In the genomic region with DNA sequence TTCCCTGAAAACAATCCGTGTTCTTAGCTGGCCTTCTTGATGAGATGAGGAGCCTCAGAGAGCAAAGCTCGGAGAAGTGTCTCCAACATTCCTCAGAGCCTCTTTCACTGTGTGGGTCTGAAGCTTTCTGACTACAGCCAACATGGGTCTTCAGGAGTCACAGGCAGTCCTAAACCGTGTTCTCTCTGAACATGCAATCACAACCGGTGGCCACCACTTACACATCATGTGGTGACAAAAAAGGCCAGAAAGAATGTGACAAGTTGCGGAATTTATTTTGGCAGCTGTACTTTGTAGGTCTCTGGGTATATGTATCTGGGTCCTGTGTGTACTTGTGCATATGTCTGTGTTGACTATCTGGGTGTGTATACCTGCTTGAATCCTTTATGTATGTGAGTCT, we compare ENCODE assay signal across 16 mouse cellular contexts.
DNase-seq lines count a peak whose midpoint lies in the region; ATAC-seq and TF ChIP-seq lines count a peak whose summit lies in the region.
"Had no signal": no experiment of that assay in that cellular context is flagged by ENCODE, and none has a peak within 500 bp of the region (broad histone marks: within the 10 kb centered on the region; RNA-seq: fewer than 3 reads in every experiment).

No protein-coding gene starts in this region.

- H3K27ac ChIP-seq in heart, embryonic 15.5 days, result peak overlapping the region; percentile 46
- no peak overlapping the region for H3K27ac ChIP-seq in heart, embryonic 11.5 days (ENCODE audit: low read depth, low read length)
- no peak overlapping the region for H3K27ac ChIP-seq in lung, embryonic 16.5 days (ENCODE audit: low read length)
- H3K27ac ChIP-seq in lung, postnatal 0 days (ENCODE audit: low read length), result no peak overlapping the region
- no peak overlapping the region for H3K27ac ChIP-seq in stomach, postnatal 0 days (replicated peaks)
- H3K27ac ChIP-seq: embryonic facial prominence, embryonic 13.5 days; gastrocnemius, adult 2 months; hindbrain, embryonic 12.5 days; intestine, embryonic 15.5 days had no signal

- H3K36me3 ChIP-seq in heart, embryonic 15.5 days, result no peaks in the 10 kb centered on the region
- no peaks in the 10 kb centered on the region for H3K36me3 ChIP-seq in heart, embryonic 11.5 days (ENCODE audit: control insufficient read depth, insufficient read depth, low read length)
- H3K36me3 ChIP-seq in lung, embryonic 16.5 days (ENCODE audit: control insufficient read depth, insufficient read depth, low read length), result no peaks in the 10 kb centered on the region
- no peaks in the 10 kb centered on the region for H3K36me3 ChIP-seq in lung, postnatal 0 days (ENCODE audit: insufficient read depth, low read length)
- H3K36me3 ChIP-seq in stomach, postnatal 0 days (ENCODE audit: control insufficient read depth, insufficient read depth, low read length), result no peaks in the 10 kb centered on the region
- H3K36me3 ChIP-seq: embryonic facial prominence, embryonic 13.5 days; hindbrain, embryonic 12.5 days; intestine, embryonic 15.5 days had no signal

- no peak overlapping the region for H3K4me3 ChIP-seq in heart, embryonic 15.5 days
- H3K4me3 ChIP-seq in heart, embryonic 11.5 days (ENCODE audit: low read depth, low read length), result no peak overlapping the region
- no peak overlapping the region for H3K4me3 ChIP-seq in lung, embryonic 16.5 days (ENCODE audit: low read length)
- no peak overlapping the region for H3K4me3 ChIP-seq in lung, postnatal 0 days (ENCODE audit: low read depth, low read length)
- no peak overlapping the region for H3K4me3 ChIP-seq in stomach, postnatal 0 days (ENCODE audit: low read depth, low read length)
- H3K4me3 ChIP-seq: embryonic facial prominence, embryonic 13.5 days; gastrocnemius, adult 2 months; hindbrain, embryonic 12.5 days; intestine, embryonic 15.5 days had no signal

- H3K9ac ChIP-seq in heart, embryonic 15.5 days, result no peak overlapping the region
- H3K9ac ChIP-seq in heart, embryonic 11.5 days (ENCODE audit: low read depth, low read length), result no peak overlapping the region
- no peak overlapping the region for H3K9ac ChIP-seq in lung, embryonic 16.5 days (ENCODE audit: low read length)
- no peak overlapping the region for H3K9ac ChIP-seq in lung, postnatal 0 days (replicated peaks; ENCODE audit: low read depth)
- H3K9ac ChIP-seq in stomach, postnatal 0 days (ENCODE audit: low read length), result no peak overlapping the region
- H3K9ac ChIP-seq: embryonic facial prominence, embryonic 13.5 days; hindbrain, embryonic 12.5 days; intestine, embryonic 15.5 days had no signal

- WGBS in heart, embryonic 15.5 days, result 73% methylated on average over 5 of the region's 5 CpGs
- 83% methylated on average over 5 of the region's 5 CpGs for WGBS in heart, embryonic 11.5 days (ENCODE audit: insufficient replicate concordance)
- WGBS in lung, embryonic 16.5 days, result 78% methylated on average over 5 of the region's 5 CpGs
- 82% methylated on average over 5 of the region's 5 CpGs for WGBS in lung, postnatal 0 days
- 82% methylated on average over 5 of the region's 5 CpGs for WGBS in stomach, postnatal 0 days

- peak; percentile 58 for DNase-seq in heart, adult 11 months
- no peak for DNase-seq in heart, adult 9 months (ENCODE audit: low spot score in 2 of 2)
- DNase-seq in lung, postnatal 0 days (ENCODE audit: low spot score), result no peak
- no peak for DNase-seq in stomach, postnatal 0 days (ENCODE audit: low spot score)
- DNase-seq: adrenal gland, adult 2 months; adrenal gland, postnatal 25 days; kidney, adult 18-20 months had no signal

- no peaks in the 10 kb centered on the region for H3K27me3 ChIP-seq in heart, embryonic 15.5 days
- no peaks in the 10 kb centered on the region for H3K27me3 ChIP-seq in heart, embryonic 11.5 days (ENCODE audit: control insufficient read depth, insufficient read depth, low read length)
- no peaks in the 10 kb centered on the region for H3K27me3 ChIP-seq in lung, embryonic 16.5 days (ENCODE audit: control insufficient read depth, insufficient read depth, low read depth, low read length)
- H3K27me3 ChIP-seq in lung, postnatal 0 days (replicated peaks; ENCODE audit: insufficient read depth, low read length), result no peaks in the 10 kb centered on the region
- no peaks in the 10 kb centered on the region for H3K27me3 ChIP-seq in stomach, postnatal 0 days (ENCODE audit: control insufficient read depth, insufficient read depth, low read length)
- H3K27me3 ChIP-seq: CH12.LX; embryonic facial prominence, embryonic 13.5 days; hindbrain, embryonic 12.5 days; intestine, embryonic 15.5 days had no signal

- no peak for TF ChIP-seq EP300 in lung, postnatal 0 days (IDR thresholded peaks at IDR 0.05)
- no peak for TF ChIP-seq EP300 in stomach, postnatal 0 days (optimal IDR thresholded peaks at IDR 0.05)

- no peak for TF ChIP-seq CTCF in lung, postnatal 0 days (IDR thresholded peaks at IDR 0.05)
- TF ChIP-seq CTCF in stomach, postnatal 0 days (IDR thresholded peaks at IDR 0.05; ENCODE audit: low read depth), result no peak

- H3K4me1 ChIP-seq in heart, embryonic 15.5 days (replicated peaks), result peaks cover 23% of the 10 kb centered on the region
- 0 out of 2 replicates have a peak, but pooled peaks cover 4% of the 10 kb centered on the region for H3K4me1 ChIP-seq in heart, embryonic 11.5 days (ENCODE audit: control insufficient read depth, insufficient read depth, low read length)
- H3K4me1 ChIP-seq in lung, embryonic 16.5 days (replicated peaks; ENCODE audit: control insufficient read depth, insufficient read depth, low read length), result peaks cover 7% of the 10 kb centered on the region; the same call in 1 of the 2 replicates
- no peaks in the 10 kb centered on the region for H3K4me1 ChIP-seq in lung, postnatal 0 days (ENCODE audit: insufficient read depth, low read depth, low read length)
- no peaks in the 10 kb centered on the region for H3K4me1 ChIP-seq in stomach, postnatal 0 days (replicated peaks; ENCODE audit: control insufficient read depth, insufficient read depth)
- H3K4me1 ChIP-seq: embryonic facial prominence, embryonic 13.5 days; intestine, embryonic 15.5 days had no signal

- H3K9me3 ChIP-seq in heart, embryonic 15.5 days (replicated peaks), result no peaks in the 10 kb centered on the region
- H3K9me3 ChIP-seq in heart, embryonic 11.5 days (replicated peaks; ENCODE audit: control insufficient read depth, low read length), result no peaks in the 10 kb centered on the region
- H3K9me3 ChIP-seq in lung, embryonic 16.5 days (ENCODE audit: control insufficient read depth, low read length), result no peaks in the 10 kb centered on the region
- H3K9me3 ChIP-seq in lung, postnatal 0 days (ENCODE audit: low read length), result no peaks in the 10 kb centered on the region
- H3K9me3 ChIP-seq in stomach, postnatal 0 days (ENCODE audit: control insufficient read depth, low read length), result no peaks in the 10 kb centered on the region
- H3K9me3 ChIP-seq: embryonic facial prominence, embryonic 13.5 days; hindbrain, embryonic 12.5 days; intestine, embryonic 15.5 days had no signal

- ATAC-seq in heart, embryonic 15.5 days (replicated peaks; ENCODE audit: insufficient number of reproducible peaks, insufficient read depth, low FRiP score, low read depth), result no peak
- no peak for ATAC-seq in heart, embryonic 11.5 days (replicated peaks; ENCODE audit: insufficient number of reproducible peaks, low FRiP score, low TSS enrichment)
- ATAC-seq in lung, embryonic 16.5 days (ENCODE audit: low read depth), result peak; percentile 28
- no peak for ATAC-seq in lung, postnatal 0 days
- 0 out of 2 replicates have a peak, but pooled peaks have one; percentile 40 for ATAC-seq in stomach, postnatal 0 days (ENCODE audit: low FRiP score, low TSS enrichment)
- ATAC-seq: forebrain, embryonic 14.5 days; intestine, embryonic 15.5 days had no signal

- no peak overlapping the region for H3K4me2 ChIP-seq in heart, embryonic 15.5 days
- no peak overlapping the region for H3K4me2 ChIP-seq in heart, embryonic 11.5 days
- H3K4me2 ChIP-seq in lung, embryonic 16.5 days (ENCODE audit: low read depth, low read length), result no peak overlapping the region
- no peak overlapping the region for H3K4me2 ChIP-seq in lung, postnatal 0 days (replicated peaks; ENCODE audit: low read depth, low read length)
- no peak overlapping the region for H3K4me2 ChIP-seq in stomach, postnatal 0 days (replicated peaks; ENCODE audit: low read depth)
- H3K4me2 ChIP-seq: embryonic facial prominence, embryonic 13.5 days; hindbrain, embryonic 12.5 days; intestine, embryonic 15.5 days had no signal

Comparison
In these comparisons a context has a peak if more than half of its experiments do, and no peak if none do; other contexts are left out.
1. ATAC-seq: peak in lung, embryonic 16.5 days (single experiment) and stomach, postnatal 0 days (single experiment); none in heart, embryonic 15.5 days (single experiment), heart, embryonic 11.5 days (single experiment) and lung, postnatal 0 days (single experiment).